Mouse (Mus musculus) left cerebral cortex, postnatal 10 days (tissue): ENCODE data around the gene Zc3h12d. TPM values are rescaled to one million over a fixed set of nuclear protein-coding genes. Genes with fewer than 3 reads are reported as not detected.

Experiments
- DNase-seq, 2 experiments: peaks; one replicate each; pipeline ENCODE4 v3.0.0; 2021 to 2022; ENCODE audit warnings: low spot score in 2 of 2, mixed read lengths in 1 of 2; ENCODE audit errors: extremely low spot score in 1 of 2
- intact Hi-C: fragments of 180-260 bp; cut with DNase I; formaldehyde crosslinking; loops from one replicate; pipeline ENCODE4 v1.15.1; 2025
- total RNA-seq, 2 experiments: library from RNA; stranded (reverse); gene quantifications; 2 replicates each; pipeline ENCODE4 v1.2.3; 2021

Zc3h12d gene
- total RNA-seq = under 1 TPM; 0.14 to 0.28 TPM

DNA sequence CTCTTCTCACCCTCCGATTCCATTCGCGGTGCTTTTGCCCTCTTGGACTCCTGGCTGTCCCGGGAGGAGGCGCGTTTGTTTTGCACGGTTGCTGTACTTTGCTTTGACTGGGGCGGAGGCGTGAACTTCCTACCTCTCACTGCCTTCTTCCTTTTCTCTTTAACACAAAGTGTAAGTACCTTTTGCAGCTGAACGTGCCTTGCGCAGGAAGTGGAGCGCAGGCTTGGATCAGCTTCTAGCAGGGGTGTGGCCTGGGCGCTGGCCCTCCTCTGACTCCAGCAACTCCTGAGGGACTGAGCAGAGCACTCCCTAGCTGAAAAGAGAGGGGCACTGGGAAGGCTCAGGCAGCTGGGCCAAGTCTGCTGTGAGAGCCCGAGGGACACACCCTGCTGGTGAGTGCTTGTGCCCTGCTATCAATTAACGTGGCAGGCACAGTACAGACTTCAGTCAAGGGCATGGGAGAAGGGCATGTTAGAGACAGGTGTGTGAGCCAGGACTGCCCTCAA, at the start of gene Zc3h12d:
TSS of gene Zc3h12d (plus strand) at position 300 of the 506 bp plus-strand sequence.
- intact Hi-C loops = no loop called here
- DNase-seq = no peak

DNA sequence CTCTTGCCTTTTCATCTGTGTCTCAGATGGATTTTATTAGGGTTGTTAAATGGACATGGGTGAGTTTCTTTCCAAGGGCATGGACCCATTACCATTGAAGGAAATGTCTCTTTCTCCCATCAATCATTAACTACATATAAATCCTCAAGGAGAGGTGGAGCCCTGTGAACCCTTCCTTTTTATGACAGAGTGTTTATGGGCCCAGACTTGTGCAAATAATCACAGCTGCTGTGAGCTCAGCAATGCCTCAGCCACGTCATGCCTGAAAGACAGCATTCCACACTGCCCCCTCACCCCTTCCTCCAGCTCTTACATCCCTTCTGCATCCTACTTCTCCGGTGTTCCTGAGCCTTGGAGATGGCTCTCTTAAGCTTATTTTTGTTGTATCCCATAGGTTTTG, 45.0 kb upstream of the Zc3h12d start:
- no peak for DNase-seq
- intact Hi-C loops = no loop called here

GRCm38 (mm10) chr10:7792254-7792750, 40.0 kb upstream of the Zc3h12d start:
- DNase-seq = no peak
- intact Hi-C loops = no loop called here

- intact Hi-C loops = no loop called here
- peak; percentile 84 to 95 for DNase-seq
Observed at GRCm38 (mm10) chr10:7792751-7793385, 39.4 kb upstream of the Zc3h12d start, which contains the start of the genes Ginm1 and Ppil4. Gene Ginm1 (minus strand): TSS chr10:7792824. Gene Ppil4 (plus strand): TSS chr10:7792891.

- DNase-seq = no peak
- intact Hi-C loops = loop anchor here (5.0 kb wide), 1 partner anchor 99 kb away; no protein-coding TSS in a partner anchor
Observed at GRCm38 (mm10) chr10:7801258-7801657, 31.0 kb upstream of the Zc3h12d start.

- no peak for DNase-seq
- intact Hi-C loops = loop anchor here (5.0 kb wide), 1 partner anchor 100 kb away; no protein-coding TSS in a partner anchor
Observed at GRCm38 (mm10) chr10:7802519-7803140, 29.6 kb upstream of the Zc3h12d start.

- intact Hi-C loops = loop anchor here (5.0 kb wide), 2 partner anchors 387 to 432 kb away; no protein-coding TSS in a partner anchor
- DNase-seq = peak in 1 of 2 experiments; percentile 68
Observed at GRCm38 (mm10) chr10:7809937-7810336, 22.3 kb upstream of the Zc3h12d start.

- no peak for DNase-seq
- intact Hi-C loops = no loop called here
Observed at GRCm38 (mm10) chr10:7816476-7816875, 15.8 kb upstream of the Zc3h12d start.

- intact Hi-C loops = no loop called here
- no peak for DNase-seq
Observed at GRCm38 (mm10) chr10:7818676-7819075, 13.6 kb upstream of the Zc3h12d start.

GRCm38 (mm10) chr10:7819156-7819555, 13.1 kb upstream of the Zc3h12d start:
- intact Hi-C loops = no loop called here
- DNase-seq = no peak

DNA sequence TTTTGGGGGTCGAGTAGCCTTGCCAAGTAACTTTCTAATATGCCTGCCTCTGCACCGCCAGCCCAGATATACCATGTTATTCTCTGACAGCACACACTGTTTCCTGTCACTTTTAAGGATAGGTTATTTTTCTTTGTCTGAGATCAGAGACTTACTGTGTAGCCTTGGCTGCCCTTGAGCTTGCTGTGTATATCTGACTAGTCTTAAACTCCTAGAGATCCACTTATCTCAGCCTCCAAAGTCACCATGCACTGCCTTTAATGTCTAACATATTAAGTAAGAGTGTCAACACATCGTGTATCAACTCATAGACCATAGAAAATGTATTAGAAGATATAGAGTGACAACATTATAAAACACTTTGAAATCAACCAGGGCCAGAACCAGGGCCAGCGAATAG, 12.7 kb upstream of the Zc3h12d start:
- intact Hi-C loops = no loop called here
- no peak for DNase-seq

DNA sequence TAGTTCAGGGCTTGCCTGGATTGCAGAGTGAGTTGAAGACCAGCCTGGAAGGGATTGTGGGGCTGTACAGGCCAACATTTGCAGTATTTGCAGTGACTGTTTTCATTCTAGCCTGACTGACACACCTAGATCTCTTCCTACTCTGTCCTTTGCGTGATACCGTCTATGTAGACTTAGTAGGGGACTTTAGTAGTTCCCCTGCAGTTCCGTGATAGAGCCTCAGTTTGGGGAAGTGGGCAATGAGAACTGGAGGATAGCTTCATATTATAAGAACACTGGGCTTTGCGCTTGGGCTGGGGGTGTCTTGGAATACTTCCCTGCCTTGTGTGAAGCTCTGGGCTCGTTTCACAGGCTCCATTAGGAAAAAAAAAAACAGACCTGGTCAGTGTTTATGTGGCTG, 12.1 kb upstream of the Zc3h12d start:
- intact Hi-C loops = no loop called here
- DNase-seq = no peak

DNA sequence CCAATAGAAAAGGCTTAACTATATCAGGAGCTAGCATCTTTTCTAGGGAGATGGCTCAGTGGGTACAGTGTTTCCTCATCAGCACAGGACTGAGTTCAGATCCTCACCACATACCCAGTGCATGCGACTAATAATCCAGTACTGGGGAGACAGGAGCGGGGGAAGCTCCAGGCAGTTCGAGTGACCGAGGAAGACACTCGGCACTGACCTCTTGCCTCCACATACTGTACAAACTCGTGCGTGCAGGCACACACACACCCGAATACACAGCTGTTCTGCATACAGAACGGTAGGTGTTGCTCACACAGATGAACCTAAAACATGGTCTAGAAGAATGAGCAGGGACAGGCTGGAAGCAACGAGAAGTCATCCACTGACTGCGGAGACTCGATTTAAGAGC, 10.3 kb upstream of the Zc3h12d start:
- intact Hi-C loops = no loop called here
- no peak for DNase-seq

DNA sequence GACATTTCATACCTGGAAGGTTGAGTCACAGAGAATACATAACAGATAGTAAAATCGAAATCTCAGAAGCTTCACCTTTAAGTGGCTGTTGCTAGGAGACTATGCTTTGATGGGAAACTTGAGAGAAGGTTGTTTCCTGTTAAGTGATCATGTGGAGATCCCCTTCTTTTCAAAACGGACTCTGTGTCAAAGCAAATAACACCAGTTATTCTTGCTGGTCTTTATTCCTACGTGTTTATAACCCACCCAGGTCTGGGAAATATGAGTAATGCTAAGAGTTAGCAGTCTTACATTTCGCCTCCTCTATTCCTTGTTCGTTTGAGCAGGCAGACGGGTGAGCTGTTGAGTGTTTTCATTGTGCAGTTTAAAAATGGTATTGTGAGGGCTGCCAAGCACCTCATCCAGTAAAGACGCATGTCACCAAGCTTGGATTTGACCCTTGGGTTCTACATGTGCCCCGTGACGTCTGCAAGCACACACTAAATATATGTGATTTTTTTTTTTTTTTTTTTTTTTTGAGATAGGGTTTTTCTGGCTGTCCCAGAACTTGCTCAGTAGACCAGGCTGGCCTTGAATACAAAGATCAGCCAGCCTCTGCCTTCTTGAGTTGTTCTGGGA, 7.5 kb upstream of the Zc3h12d start:
- DNase-seq = no peak
- intact Hi-C loops = no loop called here

GRCm38 (mm10) chr10:7825281-7825665, 7.0 kb upstream of the Zc3h12d start:
- no peak for DNase-seq
- intact Hi-C loops = no loop called here

DNA sequence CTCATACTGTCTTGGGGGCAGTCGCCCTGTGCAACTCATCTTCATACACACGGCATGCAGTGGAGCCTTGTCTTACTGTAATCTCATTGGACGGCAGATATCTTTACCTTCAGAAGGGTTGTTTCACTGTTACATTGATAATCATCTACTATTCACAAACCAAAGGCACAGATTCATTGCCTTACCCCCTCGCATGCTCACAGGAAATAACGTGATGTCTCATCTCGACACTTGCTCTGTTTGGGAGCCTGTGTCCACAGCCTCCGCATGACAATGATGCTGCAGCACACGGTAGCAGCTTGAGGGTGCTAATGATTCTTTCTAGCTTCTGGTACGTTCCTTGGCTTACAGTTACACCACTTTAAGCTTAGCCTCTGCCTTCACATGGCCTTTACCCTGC, 6.2 kb upstream of the Zc3h12d start:
- intact Hi-C loops = no loop called here
- DNase-seq = no peak

DNA sequence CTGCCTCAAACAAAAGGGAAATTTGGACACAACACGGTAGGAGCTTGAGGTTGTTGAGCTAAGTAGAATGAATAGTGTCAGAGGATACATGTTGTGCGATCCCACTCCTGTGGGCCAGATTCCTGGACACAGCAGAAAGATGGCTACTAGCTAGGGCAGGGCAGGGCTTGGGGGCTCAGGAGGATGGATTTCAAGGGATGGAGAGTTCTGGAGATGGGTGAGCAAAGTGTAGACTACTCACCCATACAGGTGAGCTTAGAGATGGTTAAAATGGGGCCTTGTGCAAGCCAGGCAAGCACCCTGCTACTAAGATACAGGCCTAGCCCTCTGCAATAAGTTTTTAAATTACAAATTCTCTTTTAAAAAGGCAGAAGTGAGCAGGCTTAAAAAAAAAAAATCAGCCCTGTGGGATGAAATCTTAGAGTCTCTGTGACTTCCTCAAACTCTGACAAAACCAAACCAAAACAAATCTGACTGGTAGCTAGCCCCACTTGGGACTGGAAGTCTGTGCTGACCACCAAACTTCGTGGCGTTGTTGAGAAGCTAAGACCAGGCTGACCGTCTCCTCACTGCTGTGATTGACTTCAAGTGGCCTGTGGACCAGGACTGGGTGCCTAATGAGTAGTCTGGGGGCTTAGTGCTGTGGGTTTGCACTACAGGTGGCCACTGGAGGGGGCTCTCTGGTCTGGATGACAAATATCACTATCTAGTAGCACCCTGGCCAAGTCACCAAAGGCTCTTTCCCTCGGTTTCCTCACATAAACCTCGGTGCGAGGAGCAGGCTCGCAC, 1.3 kb downstream of the Zc3h12d start:
- DNase-seq = no peak
- intact Hi-C loops = no loop called here

GRCm38 (mm10) chr10:7834671-7835225, 2.5 kb downstream of the Zc3h12d start:
- intact Hi-C loops = no loop called here

DNA sequence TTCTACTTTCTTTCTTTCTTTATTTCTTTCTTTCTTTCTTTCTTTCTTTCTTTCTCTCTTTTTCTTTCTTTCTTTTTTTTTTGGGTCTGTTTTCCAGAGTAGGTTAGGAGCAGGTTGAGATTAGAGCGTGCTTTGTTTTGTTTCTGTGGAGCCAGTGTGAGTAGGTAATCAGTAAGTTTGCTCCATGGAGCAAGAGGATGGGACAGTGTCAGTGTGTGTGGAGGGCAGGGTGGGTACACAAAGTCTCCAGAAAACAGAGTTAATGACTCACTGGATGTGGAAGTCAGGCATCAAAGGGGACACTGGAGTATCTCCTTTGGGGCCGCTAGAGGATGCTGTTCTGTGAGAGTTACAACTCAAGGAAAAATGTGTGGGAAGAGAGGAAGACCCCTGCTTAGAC, 4.6 kb downstream of the Zc3h12d start:
- intact Hi-C loops = no loop called here
- no peak for DNase-seq

More at GRCm38 (mm10) chr10:7834671-7835225, 2.5 kb downstream of the Zc3h12d start:
- DNase-seq = no peak
